Mouse (Mus musculus) pancreas, adult 10 weeks (tissue): Measurements from ENCODE around the gene Ednra. TPM values are rescaled to one million over a fixed set of nuclear protein-coding genes. Genes with fewer than 3 reads are reported as not detected.

Experiments used
- polyA plus RNA-seq: library from polyadenylated mRNA; stranded (reverse); fragments of 350-450 nt; fragmentation: Illumina TruSeq; extraction: RNeasy Lipid Tissue Mini Kit (QIAGEN cat#74804); gene quantifications from one replicate; pipeline ENCODE4 v1.2.3, GENCODE M21; 2015; ENCODE audit warnings: low read depth, low replicate concordance; ENCODE audit not compliant: insufficient read depth

The Ednra gene
- polyA plus RNA-seq = 2.1 TPM

GRCm38 (mm10) chr8:77724046-77724930 is at the start of gene Ednra:
Ednra (minus strand) TSS chr8:77724464.

Other genes with a start within 250 kb of the Ednra start
- gene Arhgap10, start 206.5 kb downstream of the Ednra start, polyA plus RNA-seq = 4.7 TPM
- 4.2 TPM for gene Prmt9, start 175.1 kb downstream of the Ednra start, polyA plus RNA-seq
- gene Tmem184c, start 113.8 kb downstream of the Ednra start, polyA plus RNA-seq = 5.0 TPM